Mouse (Mus musculus): ENCODE data around the gene Uchl5. TPM values are rescaled to one million over a fixed set of nuclear protein-coding genes. Genes with fewer than 3 reads are reported as not detected.
A peak's percentile ranks its signal among the peaks of the same experiment; 100 is the strongest.

The Uchl5 gene
- polyA plus RNA-seq, 1 experiment from 2014 or later, result 66.9 TPM

- H3K9ac ChIP-seq (ENCODE audit: low read depth, low read length), result no peak overlapping the region
- no peak overlapping the region; the same call in 1 of the 2 replicates for H3K4me2 ChIP-seq
- H3K36me3 ChIP-seq (ENCODE audit: control insufficient read depth, insufficient read depth, low read length), result no peaks in the 10 kb centered on the region
- no peaks in the 10 kb centered on the region for H3K27me3 ChIP-seq (ENCODE audit: control insufficient read depth, insufficient read depth, low read length)
- 67% methylated on average over 7 of the region's 7 CpGs for WGBS (ENCODE audit: insufficient replicate concordance)
- H3K4me3 ChIP-seq (ENCODE audit: low read depth, low read length), result no peak overlapping the region
- H3K27ac ChIP-seq (ENCODE audit: low read depth, low read length), result no peak overlapping the region
- ATAC-seq (replicated peaks; ENCODE audit: insufficient number of reproducible peaks, low FRiP score, low TSS enrichment), result no peak
- peaks cover 6% of the 10 kb centered on the region; the same call in 1 of the 2 replicates for H3K4me1 ChIP-seq (ENCODE audit: control insufficient read depth, insufficient read depth, low read length)
- no peaks in the 10 kb centered on the region for H3K9me3 ChIP-seq (replicated peaks; ENCODE audit: control insufficient read depth, low read length)
These were observed 4.0 kb upstream of the Uchl5 start for GRCm38 (mm10) chr1:143773082-143773481.

DNA sequence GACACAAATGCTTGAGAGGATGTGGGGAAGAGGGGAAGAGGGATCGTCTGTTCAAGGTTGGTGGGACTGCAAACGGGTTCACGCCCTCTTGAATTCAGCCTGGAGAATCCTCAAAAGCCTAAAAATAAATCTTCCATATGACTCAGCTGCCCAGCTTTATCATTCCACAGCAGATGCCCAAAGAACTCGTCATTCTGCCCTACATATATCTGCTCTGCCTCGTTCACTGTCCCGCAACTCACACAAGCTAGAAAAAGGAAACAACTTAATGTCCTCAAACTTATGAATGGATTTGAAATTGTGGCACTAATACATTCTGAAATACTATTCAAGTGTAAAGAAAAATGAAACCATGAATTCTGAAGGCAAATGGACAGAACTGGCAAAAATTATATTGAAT lies 3.2 kb upstream of the Uchl5 start:
- no peaks in the 10 kb centered on the region for H3K9me3 ChIP-seq (replicated peaks; ENCODE audit: control insufficient read depth, low read length)
- no peaks in the 10 kb centered on the region for H3K27me3 ChIP-seq (ENCODE audit: control insufficient read depth, insufficient read depth, low read length)
- no peak overlapping the region for H3K27ac ChIP-seq (ENCODE audit: low read depth, low read length)
- ATAC-seq (replicated peaks; ENCODE audit: insufficient number of reproducible peaks, low FRiP score, low TSS enrichment), result no peak
- 27% methylated on average over 6 of the region's 6 CpGs for WGBS (ENCODE audit: insufficient replicate concordance)
- peaks cover 11% of the 10 kb centered on the region for H3K4me1 ChIP-seq (ENCODE audit: control insufficient read depth, insufficient read depth, low read length)
- H3K36me3 ChIP-seq (ENCODE audit: control insufficient read depth, insufficient read depth, low read length), result no peaks in the 10 kb centered on the region
- peak overlapping the region; percentile 34; the same call in 1 of the 2 replicates for H3K4me2 ChIP-seq
- no peak overlapping the region for H3K9ac ChIP-seq (ENCODE audit: low read depth, low read length)
- no peak overlapping the region for H3K4me3 ChIP-seq (ENCODE audit: low read depth, low read length)

DNA sequence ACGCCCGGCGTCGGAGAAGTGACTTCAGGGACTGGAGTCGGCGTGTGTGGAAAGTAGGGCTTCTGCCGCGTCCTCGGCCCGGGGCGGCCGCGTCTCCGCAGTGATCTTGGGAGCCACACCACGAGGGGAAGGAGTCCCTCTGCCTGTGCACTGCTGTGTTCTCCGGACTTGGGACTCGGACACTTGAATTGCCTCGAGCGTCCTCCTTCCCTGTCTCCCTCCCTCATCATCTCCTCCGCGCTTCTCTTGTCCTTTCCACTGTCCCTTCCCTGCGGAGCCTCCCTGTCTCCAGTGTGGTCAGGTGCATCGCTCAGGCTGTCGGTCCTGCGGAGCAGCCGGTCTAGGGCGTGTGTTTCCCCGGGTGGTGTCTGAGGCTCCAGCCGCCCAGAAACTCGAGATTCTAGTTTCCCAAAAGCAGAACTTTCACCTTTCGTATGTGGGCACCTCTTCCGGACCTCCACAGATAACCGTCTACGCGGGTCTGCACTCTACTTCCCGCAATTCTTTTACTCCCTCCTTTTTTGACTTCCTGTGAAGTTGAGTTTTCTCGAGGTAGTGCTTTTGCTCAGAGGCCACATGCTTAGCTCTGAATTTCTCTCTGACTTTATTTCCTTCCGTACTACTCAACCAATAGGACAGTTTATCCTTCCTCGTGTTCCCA lies 616 bp downstream of the Uchl5 start:
- Histone ChIP-seq H3K9me3 (replicated peaks; ENCODE audit: control insufficient read depth, low read length) (no peaks in the 10 kb centered on the region), H3K4me3 (ENCODE audit: low read depth, low read length) (peak overlapping the region; percentile 84), H3K4me2 (peak overlapping the region; percentile 90), H3K36me3 (ENCODE audit: control insufficient read depth, insufficient read depth, low read length) (no peaks in the 10 kb centered on the region), H3K27me3 (ENCODE audit: control insufficient read depth, insufficient read depth, low read length) (no peaks in the 10 kb centered on the region), H3K9ac (ENCODE audit: low read depth, low read length) (peak overlapping the region; percentile 94), H3K4me1 (ENCODE audit: control insufficient read depth, insufficient read depth, low read length) (peaks cover 11% of the 10 kb centered on the region), H3K27ac (ENCODE audit: low read depth, low read length) (peak overlapping the region; percentile 66)
- peak; percentile 47 for ATAC-seq (replicated peaks; ENCODE audit: insufficient number of reproducible peaks, low FRiP score, low TSS enrichment)
- WGBS (ENCODE audit: insufficient replicate concordance), result under 1% methylated on average over 39 of the region's 39 CpGs

- Histone ChIP-seq H3K4me1 (ENCODE audit: control insufficient read depth, insufficient read depth, low read length) (no peaks in the 10 kb centered on the region), H3K4me2 (no peak overlapping the region), H3K9ac (ENCODE audit: low read depth, low read length) (no peak overlapping the region), H3K9me3 (replicated peaks; ENCODE audit: control insufficient read depth, low read length) (no peaks in the 10 kb centered on the region), H3K27ac (ENCODE audit: low read depth, low read length) (no peak overlapping the region), H3K4me3 (ENCODE audit: low read depth, low read length) (no peak overlapping the region), H3K27me3 (ENCODE audit: control insufficient read depth, insufficient read depth, low read length) (no peaks in the 10 kb centered on the region), H3K36me3 (ENCODE audit: control insufficient read depth, insufficient read depth, low read length) (no peaks in the 10 kb centered on the region)
- WGBS (ENCODE audit: insufficient replicate concordance), result 72% methylated on average over 2 of the region's 2 CpGs
- no peak for ATAC-seq (replicated peaks; ENCODE audit: insufficient number of reproducible peaks, low FRiP score, low TSS enrichment)
These were observed 11.6 kb downstream of the Uchl5 start for GRCm38 (mm10) chr1:143788584-143789227.

- no peak overlapping the region for H3K27ac ChIP-seq (ENCODE audit: low read depth, low read length)
- H3K4me2 ChIP-seq, result no peak overlapping the region
- no peaks in the 10 kb centered on the region for H3K27me3 ChIP-seq (ENCODE audit: control insufficient read depth, insufficient read depth, low read length)
- ATAC-seq (replicated peaks; ENCODE audit: insufficient number of reproducible peaks, low FRiP score, low TSS enrichment), result no peak
- H3K36me3 ChIP-seq (ENCODE audit: control insufficient read depth, insufficient read depth, low read length), result no peaks in the 10 kb centered on the region; the same call in 1 of the 2 replicates
- WGBS (ENCODE audit: insufficient replicate concordance), result 34% methylated on average over 4 of the region's 4 CpGs
- no peaks in the 10 kb centered on the region for H3K4me1 ChIP-seq (ENCODE audit: control insufficient read depth, insufficient read depth, low read length)
- H3K9me3 ChIP-seq (replicated peaks; ENCODE audit: control insufficient read depth, low read length), result no peaks in the 10 kb centered on the region
- no peak overlapping the region for H3K4me3 ChIP-seq (ENCODE audit: low read depth, low read length)
- no peak overlapping the region for H3K9ac ChIP-seq (ENCODE audit: low read depth, low read length)
These were observed 26.5 kb downstream of the Uchl5 start for GRCm38 (mm10) chr1:143803537-143803936.

DNA sequence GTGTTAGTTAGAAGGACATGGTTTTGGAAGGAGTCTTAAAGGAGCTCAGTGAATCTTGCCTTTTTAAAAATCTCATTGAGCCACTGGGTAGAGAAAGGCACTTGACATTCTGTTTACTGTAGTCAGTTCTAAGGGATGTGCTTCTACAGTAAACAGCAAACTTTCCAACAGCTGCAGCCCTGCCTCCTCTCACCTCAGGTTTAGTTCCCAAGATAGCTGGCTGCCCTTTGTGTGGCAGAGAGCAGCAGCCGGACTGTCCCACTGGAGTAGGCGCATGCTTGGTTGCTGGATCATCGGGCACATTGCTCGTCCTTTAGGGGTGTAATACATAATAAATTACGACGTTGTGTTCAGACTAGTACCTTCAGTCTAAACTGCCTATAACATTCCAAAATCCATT lies 32.0 kb downstream of the Uchl5 start:
- no peaks in the 10 kb centered on the region for H3K27me3 ChIP-seq (ENCODE audit: control insufficient read depth, insufficient read depth, low read length)
- no peak for ATAC-seq (replicated peaks; ENCODE audit: insufficient number of reproducible peaks, low FRiP score, low TSS enrichment)
- WGBS (ENCODE audit: insufficient replicate concordance), result 84% methylated on average over 6 of the region's 6 CpGs

DNA sequence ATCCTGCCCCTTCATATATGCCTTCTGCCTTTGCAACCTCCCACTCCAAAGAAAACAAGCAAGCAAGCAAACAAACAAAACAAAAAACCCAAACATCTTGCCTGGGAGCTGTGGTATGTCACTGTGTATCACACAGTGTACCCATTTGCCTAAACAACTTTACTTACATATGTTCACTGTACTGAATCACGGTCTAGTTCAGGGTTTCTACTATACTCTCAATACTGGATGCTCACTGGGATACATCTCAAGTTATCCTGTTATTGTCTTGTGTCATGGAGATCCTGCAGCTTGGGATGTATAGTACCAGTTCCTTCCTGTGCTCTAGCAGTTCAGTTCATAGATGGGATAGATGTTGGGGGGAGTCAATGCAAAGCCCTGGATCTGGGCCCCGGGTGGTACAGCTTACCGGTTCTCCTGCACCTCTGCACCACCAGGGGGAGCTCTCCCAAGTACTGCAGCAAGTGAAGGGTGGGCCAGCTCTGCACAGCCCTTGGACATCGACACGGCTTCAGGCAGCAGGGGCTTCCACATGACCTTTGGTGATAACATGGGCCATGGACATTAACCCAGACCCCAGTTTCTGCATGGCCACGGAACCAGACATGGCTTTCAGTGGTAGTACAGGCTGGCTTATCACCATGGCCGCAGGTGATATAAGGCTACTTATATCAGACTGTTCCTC lies 36.7 kb downstream of the Uchl5 start:
- H3K4me1 ChIP-seq (ENCODE audit: control insufficient read depth, insufficient read depth, low read length), result peaks cover 3% of the 10 kb centered on the region; the same call in 1 of the 2 replicates
- no peaks in the 10 kb centered on the region for H3K36me3 ChIP-seq (ENCODE audit: control insufficient read depth, insufficient read depth, low read length)
- WGBS (ENCODE audit: insufficient replicate concordance), result 45% methylated on average over 7 of the region's 7 CpGs
- no peaks in the 10 kb centered on the region for H3K27me3 ChIP-seq (ENCODE audit: control insufficient read depth, insufficient read depth, low read length)
- no peak overlapping the region for H3K4me3 ChIP-seq (ENCODE audit: low read depth, low read length)
- no peak overlapping the region for H3K9ac ChIP-seq (ENCODE audit: low read depth, low read length)
- H3K4me2 ChIP-seq, result no peak overlapping the region
- peak; percentile 76; the same call in 1 of the 2 replicates for ATAC-seq (replicated peaks; ENCODE audit: insufficient number of reproducible peaks, low FRiP score, low TSS enrichment)
- no peak overlapping the region for H3K27ac ChIP-seq (ENCODE audit: low read depth, low read length)
- no peaks in the 10 kb centered on the region for H3K9me3 ChIP-seq (replicated peaks; ENCODE audit: control insufficient read depth, low read length)

More for the DNA sequence above, 32.0 kb downstream of the Uchl5 start:
- no peaks in the 10 kb centered on the region; the same call in 1 of the 2 replicates for H3K36me3 ChIP-seq (ENCODE audit: control insufficient read depth, insufficient read depth, low read length)
- no peak overlapping the region for H3K4me2 ChIP-seq
- H3K9me3 ChIP-seq (replicated peaks; ENCODE audit: control insufficient read depth, low read length), result no peaks in the 10 kb centered on the region
- H3K4me1 ChIP-seq (ENCODE audit: control insufficient read depth, insufficient read depth, low read length), result peaks cover 3% of the 10 kb centered on the region; the same call in 1 of the 2 replicates
- no peak overlapping the region for H3K27ac ChIP-seq (ENCODE audit: low read depth, low read length)
- H3K4me3 ChIP-seq (ENCODE audit: low read depth, low read length), result no peak overlapping the region
- no peak overlapping the region for H3K9ac ChIP-seq (ENCODE audit: low read depth, low read length)

GRCm38 (mm10) chr1:143820096-143820877 lies 43.2 kb downstream of the Uchl5 start:
- no peak for ATAC-seq (replicated peaks; ENCODE audit: insufficient number of reproducible peaks, low FRiP score, low TSS enrichment)
- no peak overlapping the region for H3K27ac ChIP-seq (ENCODE audit: low read depth, low read length)

More at GRCm38 (mm10) chr1:143820096-143820877, 43.2 kb downstream of the Uchl5 start:
- no peak overlapping the region for H3K4me3 ChIP-seq (ENCODE audit: low read depth, low read length)
- WGBS (ENCODE audit: insufficient replicate concordance), result 74% methylated on average over 2 of the region's 2 CpGs
- no peaks in the 10 kb centered on the region for H3K9me3 ChIP-seq (replicated peaks; ENCODE audit: control insufficient read depth, low read length)
- no peaks in the 10 kb centered on the region for H3K36me3 ChIP-seq (ENCODE audit: control insufficient read depth, insufficient read depth, low read length)
- no peak overlapping the region for H3K4me2 ChIP-seq
- H3K27me3 ChIP-seq (ENCODE audit: control insufficient read depth, insufficient read depth, low read length), result no peaks in the 10 kb centered on the region
- no peak overlapping the region for H3K9ac ChIP-seq (ENCODE audit: low read depth, low read length)
- no peaks in the 10 kb centered on the region for H3K4me1 ChIP-seq (ENCODE audit: control insufficient read depth, insufficient read depth, low read length)

Measured in heart, embryonic 11.5 days (tissue).